Mouse (Mus musculus) NIH3T3 (cell line): ENCODE results near the gene Kif6.

Experiments
- DNase-seq: peaks from one replicate; pipeline ENCODE4 v3.0.0-alpha.2; 2012; ENCODE audit warnings: low read depth

Gene Kif6

DNA sequence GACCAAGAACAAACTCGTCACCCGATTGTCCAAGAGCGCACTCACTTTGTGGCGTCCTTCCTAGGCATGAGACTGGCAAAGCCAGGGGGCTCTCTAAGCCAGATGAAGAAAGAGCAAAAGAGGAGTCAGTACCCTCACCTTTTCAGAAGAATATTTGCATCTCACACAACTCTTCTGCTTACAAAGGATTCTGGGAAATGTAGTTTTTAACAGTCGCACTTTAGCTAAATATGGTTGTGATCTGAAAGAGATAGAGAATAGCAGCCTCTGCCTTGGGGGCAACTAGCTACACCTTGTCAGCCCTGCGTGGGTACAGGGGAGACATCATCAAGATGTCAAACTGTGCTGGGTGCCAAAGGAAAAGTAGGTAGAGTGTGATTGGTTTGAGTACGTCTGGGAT is 287.7 kb downstream of the Kif6 start:
- no peak for DNase-seq

DNA sequence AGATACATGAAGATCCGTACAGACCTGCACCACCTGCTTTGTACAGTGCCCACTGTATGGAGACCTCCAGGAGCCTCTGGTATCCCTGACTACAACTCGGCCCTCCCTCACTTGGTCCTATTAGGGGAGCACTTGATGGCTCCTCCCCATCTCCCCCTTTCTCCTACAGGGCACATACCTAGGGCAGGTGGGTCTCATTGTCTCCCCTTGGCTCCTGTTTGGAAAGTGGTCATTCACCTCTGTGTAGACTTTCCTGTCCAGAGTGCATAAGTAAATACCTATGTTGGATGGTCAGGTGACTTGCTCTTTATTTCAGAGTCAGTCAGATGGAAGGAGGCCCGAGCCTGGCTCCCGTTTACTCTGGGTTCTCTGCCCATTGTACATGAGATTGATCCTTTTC is 308.5 kb downstream of the Kif6 start:
- no peak for DNase-seq

DNA sequence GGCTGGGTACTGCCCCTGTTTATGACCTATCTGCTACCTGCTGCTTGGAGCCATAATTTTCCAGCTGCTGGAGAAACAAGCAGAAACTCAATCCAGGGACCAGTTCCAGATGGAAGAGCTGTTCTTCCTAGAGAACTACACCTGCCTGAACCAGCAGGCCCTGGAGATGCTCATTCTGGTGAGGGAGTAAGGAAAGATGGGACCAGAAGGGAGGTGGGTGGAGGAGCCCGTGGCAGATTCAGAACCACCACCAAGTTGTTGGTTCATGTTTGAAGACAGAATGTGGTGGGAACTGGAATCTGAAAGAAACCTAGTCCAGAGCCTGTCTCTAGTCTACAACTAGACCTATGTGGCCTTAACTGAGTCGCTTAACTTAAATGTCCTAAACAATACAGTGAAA is 312.7 kb downstream of the Kif6 start:
- DNase-seq, result no peak

DNA sequence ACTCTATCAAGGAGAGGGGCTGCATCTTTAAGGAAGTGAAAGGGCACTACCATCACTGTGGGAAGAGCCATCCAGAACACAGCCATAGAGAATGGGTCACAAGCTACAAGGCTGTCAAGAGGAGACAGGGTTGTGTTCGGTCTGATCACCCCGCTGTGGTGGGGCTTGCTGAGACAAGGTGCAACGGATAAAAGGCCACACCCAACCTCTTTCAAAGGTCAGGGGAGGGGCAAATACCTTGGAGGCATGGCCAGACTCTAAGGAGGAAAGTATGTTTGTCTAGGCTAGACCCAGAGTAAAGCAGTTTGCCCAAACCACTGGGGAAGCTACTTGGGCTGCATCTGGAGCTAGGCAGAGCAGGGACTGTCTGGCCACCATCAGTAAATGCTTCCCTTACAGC is 318.9 kb downstream of the Kif6 start:
- DNase-seq, result no peak

DNA sequence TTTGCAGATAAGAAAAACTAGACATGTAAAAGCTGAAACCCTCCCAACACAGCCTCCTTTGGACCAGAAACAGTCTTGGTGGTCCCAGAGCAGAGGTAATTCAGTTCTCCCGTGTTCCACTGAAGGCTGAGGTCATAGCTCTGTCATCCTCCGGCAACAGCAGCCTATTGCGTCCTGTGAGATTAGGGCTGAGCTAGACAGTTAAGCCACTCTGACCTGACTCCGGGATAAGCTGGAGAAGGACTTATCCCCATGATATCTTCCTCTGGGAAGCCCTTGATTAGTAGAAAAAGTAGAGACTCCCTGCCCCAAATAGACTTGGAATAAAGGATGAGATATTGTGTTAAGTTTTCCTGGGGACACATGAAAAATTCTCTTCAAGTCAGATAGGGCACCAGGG is 319.6 kb downstream of the Kif6 start:
- DNase-seq, result no peak

DNA sequence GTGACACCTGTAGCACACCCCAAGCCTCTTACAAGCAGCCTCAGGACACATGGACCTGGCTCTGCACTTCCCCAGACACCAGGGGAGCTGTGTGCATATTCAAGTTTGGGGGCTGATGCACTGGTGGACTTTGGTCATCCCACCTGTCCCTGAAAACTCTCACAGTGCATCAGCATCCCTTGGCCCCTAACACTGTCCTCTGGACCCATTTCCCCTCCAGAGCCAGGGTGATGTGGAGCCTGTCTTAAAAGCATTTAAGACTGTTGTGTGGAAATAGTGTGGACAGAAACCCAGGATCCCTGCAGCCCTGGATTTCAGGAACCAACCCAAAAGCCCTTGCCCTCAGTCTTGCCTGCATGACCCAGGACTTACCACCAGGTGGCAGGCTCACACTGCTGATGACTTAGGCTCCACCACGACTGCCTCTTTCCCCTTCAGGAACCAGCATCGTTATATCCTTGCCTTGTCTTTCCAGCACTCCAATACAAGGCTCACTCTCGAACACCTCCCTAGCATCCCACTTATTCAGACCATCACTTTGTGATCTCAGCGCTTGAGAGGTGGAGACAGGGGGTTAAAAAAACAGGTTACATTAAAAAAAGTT is 320.8 kb downstream of the Kif6 start:
- peak; percentile 82 for DNase-seq

DNA sequence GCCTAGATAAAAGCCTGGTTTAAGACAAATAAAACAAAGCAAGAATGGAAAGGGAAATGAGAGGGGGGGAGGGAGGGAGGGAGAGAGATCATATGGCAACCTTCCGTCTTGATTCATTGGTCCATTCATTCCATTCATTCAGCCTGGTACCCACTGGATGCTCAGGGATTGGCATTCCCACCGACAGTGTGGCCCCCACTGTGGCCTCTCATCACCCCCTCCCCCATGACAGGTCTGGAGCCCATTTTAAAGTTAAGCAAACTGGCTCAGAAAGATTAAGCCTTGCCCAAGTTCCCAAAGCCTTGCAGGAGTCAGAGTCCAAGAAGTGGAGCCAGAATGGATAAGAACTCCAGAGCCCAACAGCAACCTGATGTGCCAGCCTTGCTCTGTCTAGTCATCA is 321.3 kb downstream of the Kif6 start:
- DNase-seq, result no peak

DNA sequence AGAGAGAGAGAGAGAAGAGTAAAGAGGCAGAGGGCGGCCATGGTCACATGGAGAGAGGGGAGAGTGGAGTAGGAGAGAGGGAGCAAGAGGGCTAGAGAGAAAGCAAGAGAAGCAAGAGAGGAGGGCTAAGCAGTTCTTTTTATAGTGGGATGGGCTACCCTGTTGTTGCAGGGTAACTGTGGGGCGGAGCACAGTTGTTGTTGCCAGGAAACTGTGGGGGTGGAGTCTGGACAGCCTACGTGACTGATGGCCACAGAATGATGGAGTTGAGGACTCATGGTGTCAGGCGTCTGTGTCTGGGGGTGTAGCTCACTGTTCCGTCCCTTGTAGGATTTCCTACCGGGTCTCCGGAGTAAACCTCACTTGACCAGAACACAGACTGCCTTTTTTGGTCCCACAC is 324.2 kb downstream of the Kif6 start:
- DNase-seq, result no peak

DNA sequence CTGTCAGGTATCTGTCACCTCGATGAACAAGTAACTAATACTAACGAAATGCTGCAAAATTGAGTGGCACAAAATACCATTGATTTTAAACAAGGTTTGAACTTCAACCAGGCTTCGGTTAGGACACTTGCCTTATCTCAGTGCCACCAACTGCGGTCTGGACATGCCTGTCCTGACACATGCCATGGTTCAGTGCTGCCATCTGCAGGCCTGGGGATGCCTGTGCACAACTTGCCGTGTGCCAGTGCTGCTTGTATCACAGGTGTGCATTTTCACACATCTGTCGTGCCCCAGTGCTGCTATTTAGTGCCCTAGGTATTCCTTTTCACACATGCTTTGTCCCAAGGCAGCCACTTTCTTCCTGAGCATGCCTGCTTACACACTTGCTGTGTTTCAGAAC is 327.7 kb downstream of the Kif6 start:
- DNase-seq, result peak; percentile 50

DNA sequence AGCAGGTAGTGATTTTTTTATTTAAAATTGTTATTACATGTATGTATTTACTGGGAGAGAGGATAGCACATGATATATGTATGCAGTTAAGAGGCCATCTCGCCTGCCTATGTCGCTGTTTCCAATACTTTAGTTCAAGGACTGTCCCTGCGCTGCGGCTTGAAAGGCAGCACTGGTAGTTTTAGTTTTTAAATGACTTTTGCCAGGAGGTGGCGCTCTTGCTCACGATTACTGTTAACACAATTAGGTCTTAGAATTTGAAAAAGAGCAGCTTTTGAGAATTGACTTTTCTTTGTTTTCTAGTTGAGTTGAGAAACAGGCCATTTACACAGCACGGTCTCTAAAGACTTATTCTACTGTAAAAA is 336.5 kb downstream of the Kif6 start:
- DNase-seq, result peak; percentile 84

DNA sequence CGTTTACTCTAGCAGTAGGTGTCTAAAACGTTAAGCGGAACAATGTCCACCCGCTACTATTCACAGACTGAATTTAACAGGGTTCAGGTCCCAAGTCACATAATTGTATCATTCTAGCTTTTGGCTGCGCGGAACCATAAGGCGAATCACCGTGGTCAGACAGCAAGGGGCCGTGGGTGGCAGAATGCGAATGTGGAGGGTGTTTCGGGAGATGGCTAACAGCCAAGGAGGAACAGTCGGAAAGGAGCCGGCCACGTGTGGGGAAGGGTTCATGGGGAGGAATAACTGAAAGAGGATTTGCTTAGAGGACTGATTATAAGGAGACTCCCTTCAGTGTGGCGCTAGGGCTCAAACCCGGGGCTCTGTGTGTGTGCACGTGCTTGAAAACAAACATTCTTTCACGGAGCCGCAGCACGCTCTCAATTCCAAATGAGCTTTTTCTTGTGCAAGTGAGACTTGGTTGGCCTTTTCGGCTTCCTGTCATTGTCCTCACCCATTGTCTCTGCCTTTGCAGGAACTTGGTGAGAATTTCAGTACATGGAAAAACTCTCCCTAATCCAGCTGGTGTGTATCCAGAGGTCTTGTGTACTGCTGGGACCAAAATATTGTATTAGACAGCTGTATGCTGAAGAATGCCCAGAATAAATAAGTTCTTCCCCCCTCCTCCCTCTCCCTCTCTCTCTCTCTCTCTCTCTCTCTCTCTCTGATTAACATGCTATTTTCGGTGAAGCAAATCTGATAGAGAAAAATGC is 337.1 kb downstream of the Kif6 start:
- DNase-seq, result no peak

DNA sequence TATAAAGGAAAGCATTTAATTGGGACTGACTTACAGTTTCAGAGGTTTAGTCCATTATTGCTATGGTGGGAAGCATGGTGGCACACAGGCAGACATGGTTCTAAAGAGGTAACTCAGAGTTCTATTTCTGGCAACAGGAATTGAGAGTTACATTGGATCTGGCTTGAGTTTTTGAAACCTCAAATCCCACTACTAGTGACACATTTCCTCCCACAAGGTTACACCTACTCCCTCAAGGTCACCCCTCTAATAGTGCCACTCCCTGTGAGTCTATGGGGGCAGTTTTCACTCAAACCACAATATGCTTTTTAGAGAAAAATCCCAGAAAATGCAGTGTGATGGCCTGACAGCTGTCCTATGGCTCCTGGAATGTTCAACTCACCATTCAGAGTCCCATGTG is 344.1 kb downstream of the Kif6 start:
- no peak for DNase-seq
